In genomic region chr2:20639721-20640120, GRCm38 (mm10) we compare ENCODE assay signal across 25 mouse cellular contexts.
"Had no signal": no experiment of that assay in that cellular context is flagged by ENCODE, and none has a peak within 500 bp of the region (broad histone marks: within the 10 kb centered on the region; RNA-seq: fewer than 3 reads in every experiment).

No protein-coding gene starts in this region.

- H3K4me3 ChIP-seq: heart, embryonic 13.5 days; heart, embryonic 15.5 days; hindbrain, embryonic 13.5 days; hindbrain, embryonic 15.5 days; kidney, embryonic 15.5 days; left cerebral cortex, adult 2 months; limb, embryonic 13.5 days; liver, embryonic 13.5 days; liver, embryonic 15.5 days had no signal

- H3K27me3 ChIP-seq: heart, embryonic 13.5 days; heart, embryonic 15.5 days; hindbrain, embryonic 13.5 days; hindbrain, embryonic 15.5 days; kidney, embryonic 15.5 days; limb, embryonic 13.5 days; liver, embryonic 13.5 days; liver, embryonic 15.5 days had no signal

- H3K9ac ChIP-seq: heart, embryonic 13.5 days; heart, embryonic 15.5 days; hindbrain, embryonic 13.5 days; hindbrain, embryonic 15.5 days; kidney, embryonic 15.5 days; limb, embryonic 13.5 days; liver, embryonic 13.5 days; liver, embryonic 15.5 days had no signal

- H3K27ac ChIP-seq: heart, embryonic 13.5 days; heart, embryonic 15.5 days; hindbrain, embryonic 13.5 days; hindbrain, embryonic 15.5 days; hindbrain, postnatal 0 days; kidney, embryonic 15.5 days; kidney, postnatal 0 days; left cerebral cortex, adult 2 months; limb, embryonic 13.5 days; liver, embryonic 13.5 days; liver, embryonic 15.5 days had no signal

- H3K4me2 ChIP-seq: heart, embryonic 11.5 days; heart, embryonic 13.5 days; heart, embryonic 15.5 days; hindbrain, embryonic 13.5 days; hindbrain, embryonic 15.5 days; kidney, embryonic 15.5 days; limb, embryonic 13.5 days; liver, embryonic 11.5 days; liver, embryonic 13.5 days; liver, embryonic 15.5 days had no signal

- DNase-seq: gastrocnemius, postnatal 14 days; gastrocnemius, postnatal 36 days; heart, adult 18-20 months; heart, postnatal 14 days; heart, postnatal 36 days; kidney, adult 11 months; kidney, adult 2 months; kidney, adult 9 months; kidney, postnatal 14 days; kidney, postnatal 36 days; liver; liver, embryonic 13.5 days had no signal

- ATAC-seq: hindbrain, postnatal 0 days; intestine, embryonic 16.5 days had no signal

- H3K4me1 ChIP-seq: heart, embryonic 15.5 days; hindbrain, embryonic 13.5 days; hindbrain, embryonic 15.5 days; kidney, embryonic 15.5 days; liver, embryonic 13.5 days; liver, embryonic 15.5 days had no signal

- H3K9me3 ChIP-seq: heart, embryonic 13.5 days; heart, embryonic 15.5 days; hindbrain, embryonic 13.5 days; hindbrain, embryonic 15.5 days; kidney, embryonic 15.5 days; limb, embryonic 13.5 days; liver, embryonic 13.5 days; liver, embryonic 15.5 days had no signal

- H3K36me3 ChIP-seq: heart, embryonic 13.5 days; heart, embryonic 15.5 days; hindbrain, embryonic 13.5 days; hindbrain, embryonic 15.5 days; kidney, embryonic 15.5 days; limb, embryonic 13.5 days; liver, embryonic 13.5 days; liver, embryonic 15.5 days had no signal
